Mouse (Mus musculus) heart, embryonic 14.5 days (tissue): ENCODE data around the gene Olfr161. TPM values are rescaled to one million over a fixed set of nuclear protein-coding genes. Genes with fewer than 3 reads are reported as not detected.

Experiments
- polyA plus RNA-seq: library from polyadenylated mRNA; unstranded; fragments of >200 nt; fragmentation: Nextera tagmentation; extraction: Ambion mirVana; gene quantifications from 2 replicates; pipeline ENCODE4 v1.2.1, GENCODE M21; 2014

Olfr161 gene
- polyA plus RNA-seq, 1 experiment from 2014 or later, result not detected

Other genes starting within 250 kb of the Olfr161 start
- gene Mefv, start 127.1 kb downstream of the Olfr161 start, polyA plus RNA-seq, result not detected in 2 replicates
- 18.2 and 21.9 TPM in 2 replicates for gene Zfp263, start 153.1 kb downstream of the Olfr161 start, polyA plus RNA-seq
- not detected in 2 replicates for gene Olfr15, start 239.8 kb downstream of the Olfr161 start, polyA plus RNA-seq